Mouse (Mus musculus) heart, embryonic 14.5 days (tissue): ENCODE measurements around the gene Fcer1g. TPM values are rescaled to one million over a fixed set of nuclear protein-coding genes. Genes with fewer than 3 reads are reported as not detected.

Experiments
- ATAC-seq: fragments of 200-750 bp; cut with Nextera tagmentation; 2 replicates; pipeline ENCODE4 v1.8.0; 2017; ENCODE audit warnings: low read depth, moderate TSS enrichment; ENCODE audit not compliant: insufficient number of reproducible peaks, insufficient read depth, low FRiP score
- H3K27ac ChIP-seq, 2 experiments: fragments of 200-500 bp in 1 of 2; fragments of 300-500 bp in 1 of 2; sonication (generic) in 1 of 2; replicated peaks in 1 of 2; 2 replicates each; pipeline ENCODE4 v1.5.1; 2012 to 2014; ENCODE audit warnings: low read depth in 2 of 2, low read length in 2 of 2, control low read depth in 1 of 2, mild to moderate bottlenecking in 1 of 2, mixed read lengths in 1 of 2; ENCODE audit not compliant: control insufficient read depth in 1 of 2, insufficient read depth in 1 of 2
- H3K27me3 ChIP-seq: fragments of 300-500 bp; sonication (generic); 2 replicates; pipeline ENCODE4 v1.6.1; 2014; ENCODE audit warnings: mild to moderate bottlenecking, low read length, control low read depth; ENCODE audit not compliant: control insufficient read depth, insufficient read depth
- H3K36me3 ChIP-seq: fragments of 300-500 bp; sonication (generic); 2 replicates; pipeline ENCODE4 v1.6.1; 2014; ENCODE audit warnings: mild to moderate bottlenecking, control low read depth, low read length, mixed read lengths; ENCODE audit not compliant: control insufficient read depth, insufficient read depth
- H3K4me1 ChIP-seq, 2 experiments: fragments of 200-500 bp in 1 of 2; fragments of 300-500 bp in 1 of 2; sonication (generic) in 1 of 2; 2 replicates each; pipeline ENCODE4 v1.6.1; 2012 to 2014; ENCODE audit warnings: low read length in 2 of 2, control low read depth in 1 of 2, mixed read lengths in 1 of 2; ENCODE audit not compliant: control insufficient read depth in 2 of 2, insufficient read depth in 2 of 2
- H3K4me2 ChIP-seq: fragments of 300-500 bp; sonication (generic); 2 replicates; pipeline ENCODE4 v1.6.1; 2014; ENCODE audit warnings: mild to moderate bottlenecking, low read length
- H3K4me3 ChIP-seq, 2 experiments: fragments of 200-500 bp in 1 of 2; fragments of 300-500 bp in 1 of 2; sonication (generic) in 1 of 2; 2 replicates each; pipeline ENCODE4 v1.5.1; 2012 to 2014; ENCODE audit warnings: low read length in 2 of 2, mild to moderate bottlenecking in 2 of 2, control low read depth in 1 of 2, low read depth in 1 of 2, moderate library complexity in 1 of 2; ENCODE audit not compliant: control insufficient read depth in 1 of 2, insufficient read depth in 1 of 2
- H3K9ac ChIP-seq: fragments of 300-500 bp; sonication (generic); 2 replicates; pipeline ENCODE4 v1.6.1; 2014; ENCODE audit warnings: mild to moderate bottlenecking, low read length
- H3K9me3 ChIP-seq: fragments of 300-500 bp; sonication (generic); 2 replicates; pipeline ENCODE4 v1.6.1; 2016; ENCODE audit warnings: low read length, control low read depth; ENCODE audit not compliant: control insufficient read depth
- WGBS: fragments of 180-500 bp; shearing (Covaris S2); extraction: QIAGEN DNeasy Blood & Tissue Kit; methylation state at CpG from one replicate; pipeline ENCODE4 v1.1.7; 2014; 5-methylcytosine and 5-hydroxymethylcytosine counted together
- polyA plus RNA-seq: library from polyadenylated mRNA; unstranded; fragments of >200 nt; fragmentation: Nextera tagmentation; extraction: Ambion mirVana; gene quantifications from 2 replicates; pipeline ENCODE4 v1.2.1, GENCODE M21; 2014

Gene Fcer1g
- polyA plus RNA-seq, 1 experiment from 2014 or later, result 30.1 TPM

- H3K4me1 ChIP-seq, result peaks cover 3 to 4% of the 10 kb centered on the region in 2 experiments; a peak in 2 of 4 replicates
- no peaks in the 10 kb centered on the region for H3K9me3 ChIP-seq
- H3K27ac ChIP-seq, result no peak overlapping the region
- H3K9ac ChIP-seq, result no peak overlapping the region
- ATAC-seq, result no peak
- peak overlapping the region; percentile 16; the same call in 1 of the 2 replicates for H3K4me2 ChIP-seq
- WGBS, result 11% methylated on average over 4 of the region's 4 CpGs
- no peaks in the 10 kb centered on the region for H3K36me3 ChIP-seq
- H3K4me3 ChIP-seq, result no peak overlapping the region
- no peaks in the 10 kb centered on the region for H3K27me3 ChIP-seq
Observed at GRCm38 (mm10) chr1:171209409-171209808, 24.8 kb downstream of the Fcer1g start.

- Histone ChIP-seq H3K36me3 (no peaks in the 10 kb centered on the region), H3K27ac (no peak overlapping the region), H3K4me2 (no peak overlapping the region), H3K27me3 (no peaks in the 10 kb centered on the region), H3K4me3 (no peak overlapping the region), H3K9ac (no peak overlapping the region), H3K4me1 (peaks cover 3 to 4% of the 10 kb centered on the region in 2 experiments; a peak in 2 of 4 replicates), H3K9me3 (no peaks in the 10 kb centered on the region)
- 55% methylated on average over 6 of the region's 6 CpGs for WGBS
- ATAC-seq, result no peak
Observed at GRCm38 (mm10) chr1:171205704-171206493, 28.3 kb downstream of the Fcer1g start.

- Histone ChIP-seq H3K4me2 (no peak overlapping the region), H3K9me3 (no peaks in the 10 kb centered on the region), H3K4me3 (no peak overlapping the region), H3K27me3 (no peaks in the 10 kb centered on the region), H3K4me1 (0 out of 4 replicates have a peak, but pooled peaks cover 0 to 2% of the 10 kb centered on the region in 2 experiments), H3K27ac (no peak overlapping the region), H3K9ac (no peak overlapping the region), H3K36me3 (no peaks in the 10 kb centered on the region)
- WGBS, result 49% methylated on average over 7 of the region's 7 CpGs
- ATAC-seq, result no peak
Observed at GRCm38 (mm10) chr1:171204249-171204644, 29.9 kb downstream of the Fcer1g start.

DNA sequence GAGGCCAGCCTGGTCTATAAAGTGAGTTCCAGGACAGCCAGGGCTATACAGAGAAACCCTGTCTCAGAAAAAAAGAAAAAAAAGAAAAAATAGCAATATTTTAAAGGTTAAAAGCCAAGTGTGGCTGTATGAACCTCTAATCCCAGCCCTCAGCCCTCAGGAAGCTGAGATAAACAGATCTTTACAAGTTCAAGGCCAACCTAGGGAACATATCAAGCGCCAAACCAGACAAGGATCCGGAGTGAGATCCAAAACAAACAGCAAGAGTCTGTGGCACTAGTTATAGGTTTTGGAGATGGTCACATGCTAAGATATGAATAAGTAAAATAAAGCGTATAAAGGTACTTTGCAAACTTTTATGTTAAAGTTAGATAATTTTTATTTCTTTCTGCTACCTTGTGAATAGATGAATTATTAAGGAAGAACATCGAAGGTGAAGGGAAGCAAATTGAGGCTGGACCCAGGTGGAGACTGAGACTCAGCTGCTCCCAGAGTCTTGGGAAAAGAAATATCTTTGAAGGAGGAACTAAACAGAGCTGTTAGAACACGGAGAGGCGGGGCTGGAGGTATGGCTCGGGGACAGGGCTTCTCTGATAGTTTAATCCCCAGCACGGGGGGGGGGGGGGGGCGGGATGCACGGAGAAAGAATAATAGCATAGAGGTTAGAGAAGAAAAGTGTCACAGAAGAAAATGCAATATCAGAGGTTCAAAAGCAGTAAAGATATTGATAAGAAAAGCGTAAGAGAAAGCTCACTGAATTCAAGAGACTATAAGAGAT lies 30.5 kb downstream of the Fcer1g start:
- Histone ChIP-seq H3K4me1 (no peaks in the 10 kb centered on the region), H3K36me3 (no peaks in the 10 kb centered on the region), H3K27ac (no peak overlapping the region), H3K9ac (no peak overlapping the region), H3K27me3 (no peaks in the 10 kb centered on the region), H3K4me2 (no peak overlapping the region), H3K9me3 (no peaks in the 10 kb centered on the region), H3K4me3 (no peak overlapping the region)
- WGBS, result 57% methylated on average over 10 of the region's 11 CpGs
- no peak for ATAC-seq

DNA sequence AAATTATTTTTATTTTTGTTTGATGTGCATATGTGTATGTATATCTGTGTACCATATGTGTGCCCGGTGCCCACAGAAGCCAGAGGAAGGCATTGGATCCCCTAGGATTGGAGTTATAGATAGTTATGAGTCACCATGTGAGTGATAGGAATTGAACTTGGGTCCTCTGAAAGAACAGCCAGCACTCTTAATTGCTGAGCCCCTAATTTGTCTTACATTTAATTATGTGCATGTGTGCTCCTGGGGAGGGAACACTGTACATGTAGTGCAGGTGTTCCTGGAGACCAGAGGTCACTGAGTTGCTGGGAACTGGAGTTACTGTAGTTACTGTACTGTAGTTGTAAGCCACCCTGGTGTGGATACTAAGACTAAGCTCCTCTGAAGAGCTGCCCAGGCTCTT lies 33.4 kb downstream of the Fcer1g start:
- H3K27me3 ChIP-seq, result 0 out of 2 replicates have a peak, but pooled peaks cover 4% of the 10 kb centered on the region
- H3K4me2 ChIP-seq, result no peak overlapping the region
- ATAC-seq, result no peak
- H3K4me3 ChIP-seq, result no peak overlapping the region
- WGBS, result 84% methylated on average over 1 of the region's 1 CpGs
- H3K4me1 ChIP-seq, result no peaks in the 10 kb centered on the region
- H3K9me3 ChIP-seq, result no peaks in the 10 kb centered on the region
- no peak overlapping the region for H3K9ac ChIP-seq
- no peak overlapping the region for H3K27ac ChIP-seq
- H3K36me3 ChIP-seq, result no peaks in the 10 kb centered on the region

- no peak for ATAC-seq
Observed at GRCm38 (mm10) chr1:171199532-171199931, 34.6 kb downstream of the Fcer1g start.

GRCm38 (mm10) chr1:171195887-171196397 lies 38.2 kb downstream of the Fcer1g start, which contains the start of gene Pcp4l1:
Gene Pcp4l1, minus strand, starts transcription at chr1:171196268.
- Histone ChIP-seq H3K9me3 (no peaks in the 10 kb centered on the region), H3K9ac (peak within 1 kb of the TSS; percentile 81), H3K4me3 (peak within 1 kb of the TSS; percentile 75 to 83), H3K27me3 (peaks cover 10% of the 10 kb centered on the region; the same call in 1 of the 2 replicates), H3K27ac (peak within 1 kb of the TSS; percentile 16 to 33; a peak in 1 of 4 replicates), H3K4me2 (peak within 1 kb of the TSS; percentile 97), H3K36me3 (no peaks in the 10 kb centered on the region), H3K4me1 (peaks cover 23 to 24% of the 10 kb centered on the region in 2 experiments)
- under 1% methylated on average over 33 of the region's 33 CpGs for WGBS
- peak; percentile 84 for ATAC-seq

More at GRCm38 (mm10) chr1:171199532-171199931, 34.6 kb downstream of the Fcer1g start:
- H3K9me3 ChIP-seq, result no peaks in the 10 kb centered on the region
- H3K36me3 ChIP-seq, result no peaks in the 10 kb centered on the region
- H3K27me3 ChIP-seq, result 0 out of 2 replicates have a peak, but pooled peaks cover 4% of the 10 kb centered on the region
- H3K27ac ChIP-seq, result no peak overlapping the region
- no peak overlapping the region for H3K9ac ChIP-seq
- H3K4me2 ChIP-seq, result no peak overlapping the region
- WGBS, result 50% methylated on average over 1 of the region's 1 CpGs
- H3K4me3 ChIP-seq, result no peak overlapping the region
- peaks cover 5% of the 10 kb centered on the region in 2 experiments for H3K4me1 ChIP-seq
